Mouse (Mus musculus) MN1 (cell line): ENCODE results near the gene Ccdc107.

ENCODE experiments used
- DNase-seq: peaks from one replicate; pipeline ENCODE4 v3.0.0-alpha.2; 2016; ENCODE audit warnings: low spot score

The Ccdc107 gene

DNA sequence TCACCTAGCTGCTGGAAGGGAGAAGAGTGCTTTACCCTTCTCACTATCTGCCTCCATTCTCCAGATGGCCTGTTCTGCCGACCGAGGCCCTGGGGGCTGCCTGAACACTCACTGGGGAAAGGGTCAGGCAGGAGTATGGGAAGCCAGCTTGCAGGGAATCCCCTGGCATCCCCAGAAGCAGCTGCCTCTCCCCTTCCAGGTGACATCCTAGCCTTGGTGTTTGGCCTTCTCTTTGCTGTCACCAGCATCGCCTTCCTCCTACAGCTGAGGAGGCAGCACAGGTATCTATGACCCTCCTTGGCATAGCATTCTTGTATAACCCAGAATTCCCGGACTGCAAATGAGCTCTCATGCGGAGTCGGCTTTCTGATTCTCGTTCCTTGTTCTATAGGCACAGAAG is 20.0 kb downstream of the Ccdc107 start:
- DNase-seq, result no peak

- DNase-seq, result no peak
Measured at GRCm38 (mm10) chr4:43513300-43513699, 20.6 kb downstream of the Ccdc107 start.

- DNase-seq, result no peak
Measured at GRCm38 (mm10) chr4:43513791-43514190, 21.1 kb downstream of the Ccdc107 start.

- DNase-seq, result no peak
Measured at GRCm38 (mm10) chr4:43515764-43516708, 23.3 kb downstream of the Ccdc107 start.

GRCm38 (mm10) chr4:43519551-43519950 is 26.9 kb downstream of the Ccdc107 start:
- DNase-seq, result no peak

DNA sequence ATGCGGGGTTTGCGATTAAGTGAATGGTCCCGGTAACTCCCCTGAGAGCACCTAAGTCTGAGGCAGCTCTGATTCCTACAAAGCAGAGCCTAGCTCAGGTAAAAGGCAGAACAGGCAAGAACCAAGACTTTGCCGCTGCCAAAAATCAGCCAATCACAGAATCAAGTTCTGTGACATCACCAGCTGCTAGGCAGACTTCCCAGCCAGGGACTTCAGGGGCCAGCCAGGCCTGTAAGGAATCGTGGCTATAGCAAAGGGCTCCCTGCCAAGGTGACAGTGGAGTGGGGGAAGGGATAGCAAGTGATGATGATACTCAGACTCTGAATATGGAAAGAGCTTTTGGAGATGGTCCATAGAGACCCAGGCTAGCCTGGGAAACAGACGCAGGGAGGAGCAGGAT is 27.3 kb downstream of the Ccdc107 start:
- DNase-seq, result peak; percentile 89

DNA sequence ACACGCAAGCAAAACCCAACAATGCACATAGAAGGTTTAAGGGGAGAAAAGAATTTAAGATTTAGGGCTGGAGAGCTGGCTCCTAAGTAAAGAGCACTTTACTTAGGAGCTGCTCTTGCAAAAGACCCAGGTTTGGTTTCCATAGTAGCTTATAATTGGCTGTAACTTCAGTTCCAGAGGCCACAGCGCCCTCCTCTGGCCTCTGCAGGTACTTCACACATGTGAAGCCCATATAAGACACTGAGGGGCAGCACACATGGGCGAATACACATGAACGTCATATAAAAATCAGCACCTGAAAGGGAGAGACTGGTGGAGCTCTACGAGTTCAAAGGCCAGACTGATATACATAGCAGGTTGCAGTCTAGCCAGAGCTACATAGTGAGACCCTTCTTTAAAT is 35.2 kb downstream of the Ccdc107 start:
- no peak for DNase-seq

DNA sequence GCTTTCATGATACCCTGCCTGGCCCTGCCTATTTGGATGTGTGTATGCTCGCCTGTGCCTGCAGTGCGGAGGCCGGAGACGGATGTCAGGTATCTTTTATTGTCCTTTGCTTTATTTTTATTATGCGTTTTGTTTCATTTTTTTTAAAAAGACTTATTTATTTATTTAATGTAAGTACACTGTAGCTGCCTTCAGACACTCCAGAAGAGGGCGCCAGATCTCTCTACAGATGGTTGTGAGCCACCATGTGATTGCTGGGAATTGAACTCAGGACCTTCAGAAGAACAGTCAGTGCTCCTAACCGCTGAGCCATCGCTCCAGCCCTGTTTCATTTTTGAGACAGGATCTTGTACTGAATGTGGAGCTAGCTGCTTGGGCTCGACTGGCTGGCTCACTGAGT is 35.8 kb downstream of the Ccdc107 start:
- no peak for DNase-seq

- DNase-seq, result peak; percentile 70
Measured at GRCm38 (mm10) chr4:43530081-43530501, 37.4 kb downstream of the Ccdc107 start.

DNA sequence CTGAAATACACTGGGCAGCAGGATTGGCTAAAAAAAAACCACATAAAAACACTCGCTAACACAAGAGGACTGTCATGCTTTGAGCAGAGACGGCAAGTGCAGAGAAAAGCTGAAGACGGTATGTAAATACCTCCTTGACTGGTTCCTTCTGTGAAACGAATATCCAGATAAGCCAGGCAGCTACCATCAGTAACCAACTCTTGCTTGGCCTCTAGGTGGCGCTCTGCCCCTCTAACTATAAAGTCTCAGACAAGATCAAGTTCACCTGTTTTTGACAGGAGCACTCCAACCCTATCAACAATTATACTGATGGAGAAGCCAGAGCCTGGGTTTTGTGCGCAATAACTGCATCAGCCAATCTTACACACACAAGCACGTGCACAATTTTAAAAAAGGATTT is 37.9 kb downstream of the Ccdc107 start:
- DNase-seq, result peak; percentile 73

DNA sequence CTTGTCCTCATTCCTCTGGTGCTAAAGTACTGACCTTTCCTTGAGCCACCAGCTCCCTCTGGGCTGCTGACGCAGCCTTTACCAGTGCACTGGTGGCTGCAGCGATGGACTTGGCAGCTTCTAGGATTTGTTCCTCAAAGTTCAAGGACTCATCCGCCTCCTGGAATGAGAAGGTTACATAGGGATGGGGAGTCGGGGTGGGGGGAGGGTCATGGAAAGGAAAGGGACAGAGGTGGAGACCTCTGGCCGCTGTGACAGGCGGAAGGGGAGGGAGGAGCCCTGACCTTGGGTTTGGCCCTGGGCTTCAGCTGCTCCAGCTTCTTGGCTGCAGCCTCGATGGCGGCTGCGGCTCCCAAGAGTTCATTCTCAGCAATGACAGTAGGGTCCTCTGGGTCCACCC is 40.6 kb downstream of the Ccdc107 start:
- no peak for DNase-seq

DNA sequence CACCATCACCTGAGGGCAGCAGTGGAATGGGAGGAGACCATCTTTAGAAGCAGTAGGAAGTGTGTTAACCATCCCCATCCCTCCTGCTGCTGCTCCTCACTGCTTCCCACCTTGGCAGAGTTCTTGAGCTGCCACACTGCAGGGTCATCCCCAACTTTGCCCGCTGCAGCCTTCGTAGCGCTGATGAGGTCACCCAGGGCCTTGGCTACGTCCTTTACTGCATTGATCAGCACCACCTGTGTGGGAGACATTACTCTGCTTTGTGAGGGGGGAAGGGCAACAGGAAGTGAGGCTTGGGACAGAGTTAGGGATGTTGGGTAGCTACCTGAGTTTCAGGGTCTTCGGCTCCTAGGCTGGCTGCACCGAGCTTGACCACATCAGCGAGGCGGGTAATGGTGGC is 42.9 kb downstream of the Ccdc107 start:
- DNase-seq, result no peak

- DNase-seq, result no peak
Measured at GRCm38 (mm10) chr4:43536031-43536430, 43.3 kb downstream of the Ccdc107 start.

GRCm38 (mm10) chr4:43542044-43542443 is 49.3 kb downstream of the Ccdc107 start:
- no peak for DNase-seq
